11 mouse cellular contexts compared by ENCODE assay signal in the genomic region with DNA sequence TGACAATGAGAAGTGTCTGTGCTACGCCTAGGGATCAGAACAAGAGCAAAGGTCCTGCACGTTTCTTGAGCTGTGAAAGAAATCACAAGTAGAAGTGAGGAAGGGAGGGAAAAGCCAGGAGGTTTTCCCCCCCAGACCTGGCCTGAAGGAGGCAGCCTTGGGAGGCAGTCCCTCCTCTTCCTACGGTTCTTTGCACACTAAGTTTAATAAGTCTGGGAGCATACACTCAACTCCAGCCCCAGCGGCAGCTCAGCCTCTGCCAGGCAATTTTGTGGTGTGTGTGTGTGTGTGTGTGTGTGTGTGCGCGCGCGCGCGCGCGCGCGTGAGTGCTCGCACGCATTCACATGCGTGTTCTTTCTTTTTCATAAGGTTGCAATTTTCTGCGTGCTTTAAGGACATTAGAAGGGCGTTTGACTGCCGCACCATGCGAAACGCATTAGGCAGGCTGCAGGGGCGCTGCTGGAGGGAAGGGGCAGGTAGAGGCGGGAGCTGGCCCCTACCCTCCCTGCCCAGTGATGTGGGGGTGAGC. TPM values are rescaled to one million over a fixed set of nuclear protein-coding genes. Genes with fewer than 3 reads are reported as not detected.
A peak's percentile ranks its signal among the peaks of the same experiment; 100 is the strongest.
DNase-seq lines count a peak whose midpoint lies in the region; ATAC-seq and TF ChIP-seq lines count a peak whose summit lies in the region.
"Had no signal": no experiment of that assay in that cellular context is flagged by ENCODE, and none has a peak within 500 bp of the region (broad histone marks: within the 10 kb centered on the region; RNA-seq: fewer than 3 reads in every experiment).

No protein-coding gene starts in this region.

- no peaks in the 10 kb centered on the region for H3K9me3 ChIP-seq in lung, postnatal 0 days (ENCODE audit: low read length)
- no peaks in the 10 kb centered on the region for H3K9me3 ChIP-seq in embryonic facial prominence, embryonic 15.5 days (replicated peaks)
- H3K9me3 ChIP-seq in intestine, postnatal 0 days (ENCODE audit: control insufficient read depth): no peaks in the 10 kb centered on the region
- no peaks in the 10 kb centered on the region for H3K9me3 ChIP-seq in stomach, embryonic 14.5 days (ENCODE audit: control insufficient read depth, low read depth, low read length)

- no peak for TF ChIP-seq CTCF in lung, postnatal 0 days (IDR thresholded peaks at IDR 0.05)
- peak; percentile 14; the same call in 1 of the 2 replicates for TF ChIP-seq CTCF in intestine, postnatal 0 days (IDR thresholded peaks at IDR 0.05; ENCODE audit: low read depth)

- ATAC-seq in lung, postnatal 0 days: no peak
- ATAC-seq in embryonic facial prominence, embryonic 15.5 days (ENCODE audit: insufficient number of reproducible peaks, low FRiP score, low TSS enrichment, low read depth): no peak
- no peak for ATAC-seq in intestine, postnatal 0 days
- no peak for ATAC-seq in stomach, embryonic 14.5 days (ENCODE audit: insufficient number of reproducible peaks, insufficient read depth, low FRiP score, low read depth)

- peaks cover 53% of the 10 kb centered on the region for H3K27me3 ChIP-seq in lung, postnatal 0 days (replicated peaks; ENCODE audit: insufficient read depth, low read length)
- H3K27me3 ChIP-seq in embryonic facial prominence, embryonic 15.5 days: peaks cover 73% of the 10 kb centered on the region
- H3K27me3 ChIP-seq in intestine, postnatal 0 days (replicated peaks; ENCODE audit: control insufficient read depth, insufficient read depth, low read length): peaks cover 73% of the 10 kb centered on the region
- 0 out of 2 replicates have a peak, but pooled peaks cover 9% of the 10 kb centered on the region for H3K27me3 ChIP-seq in stomach, embryonic 14.5 days (ENCODE audit: control insufficient read depth, insufficient read depth, low read length)

- H3K4me3 ChIP-seq in lung, postnatal 0 days (ENCODE audit: low read depth, low read length): peak overlapping the region; percentile 3; the same call in 1 of the 2 replicates
- peak overlapping the region; percentile 26 for H3K4me3 ChIP-seq in embryonic facial prominence, embryonic 15.5 days (replicated peaks)
- peak overlapping the region; percentile 25 for H3K4me3 ChIP-seq in intestine, postnatal 0 days (ENCODE audit: low read depth, low read length)
- H3K4me3 ChIP-seq in stomach, embryonic 14.5 days (ENCODE audit: low read depth, low read length): peak overlapping the region; percentile 22
- H3K4me3 ChIP-seq: left cerebral cortex, adult 2 months had no signal

- H3K9ac ChIP-seq in lung, postnatal 0 days (replicated peaks; ENCODE audit: low read depth): no peak overlapping the region
- no peak overlapping the region for H3K9ac ChIP-seq in embryonic facial prominence, embryonic 15.5 days
- no peak overlapping the region for H3K9ac ChIP-seq in intestine, postnatal 0 days (ENCODE audit: low read depth, low read length)
- H3K9ac ChIP-seq in stomach, embryonic 14.5 days (replicated peaks; ENCODE audit: low read depth, low read length): 0 out of 2 replicates have a peak overlapping the region, but pooled peaks have one; percentile 10

- no peak overlapping the region for H3K27ac ChIP-seq in lung, postnatal 0 days (ENCODE audit: low read length)
- no peak overlapping the region for H3K27ac ChIP-seq in embryonic facial prominence, embryonic 15.5 days (replicated peaks)
- H3K27ac ChIP-seq in intestine, postnatal 0 days (ENCODE audit: low read depth, low read length): no peak overlapping the region
- peak overlapping the region; percentile 22; the same call in 1 of the 2 replicates for H3K27ac ChIP-seq in stomach, embryonic 14.5 days (ENCODE audit: low read length)
- H3K27ac ChIP-seq: left cerebral cortex, adult 2 months had no signal

- WGBS in lung, postnatal 0 days: 1% methylated on average over 24 of the region's 24 CpGs
- WGBS in embryonic facial prominence, embryonic 15.5 days: under 1% methylated on average over 24 of the region's 24 CpGs
- WGBS in intestine, postnatal 0 days: 2% methylated on average over 24 of the region's 24 CpGs
- WGBS in stomach, embryonic 14.5 days: 2% methylated on average over 24 of the region's 24 CpGs

- peaks cover 3% of the 10 kb centered on the region; the same call in 1 of the 2 replicates for H3K4me1 ChIP-seq in lung, postnatal 0 days (ENCODE audit: insufficient read depth, low read depth, low read length)
- peaks cover 21% of the 10 kb centered on the region for H3K4me1 ChIP-seq in embryonic facial prominence, embryonic 15.5 days
- H3K4me1 ChIP-seq in intestine, postnatal 0 days (replicated peaks; ENCODE audit: control insufficient read depth, insufficient read depth, low read length): no peaks in the 10 kb centered on the region
- H3K4me1 ChIP-seq in stomach, embryonic 14.5 days (ENCODE audit: control insufficient read depth, insufficient read depth, low read length): 0 out of 2 replicates have a peak, but pooled peaks cover 4% of the 10 kb centered on the region

- H3K4me2 ChIP-seq in lung, postnatal 0 days (replicated peaks; ENCODE audit: low read depth, low read length): peak overlapping the region; percentile 27
- H3K4me2 ChIP-seq in embryonic facial prominence, embryonic 15.5 days (replicated peaks): peak overlapping the region; percentile 52
- H3K4me2 ChIP-seq in intestine, postnatal 0 days (replicated peaks; ENCODE audit: low read depth): peak overlapping the region; percentile 51
- peak overlapping the region; percentile 44 for H3K4me2 ChIP-seq in stomach, embryonic 14.5 days (replicated peaks; ENCODE audit: low read depth, low read length)

- H3K36me3 ChIP-seq in lung, postnatal 0 days (ENCODE audit: insufficient read depth, low read length): no peaks in the 10 kb centered on the region
- H3K36me3 ChIP-seq in embryonic facial prominence, embryonic 15.5 days: no peaks in the 10 kb centered on the region
- no peaks in the 10 kb centered on the region for H3K36me3 ChIP-seq in intestine, postnatal 0 days (ENCODE audit: control insufficient read depth, insufficient read depth)
- H3K36me3 ChIP-seq in stomach, embryonic 14.5 days (ENCODE audit: control insufficient read depth, insufficient read depth, low read length): no peaks in the 10 kb centered on the region

- DNase-seq in lung, postnatal 0 days (ENCODE audit: low spot score): no peak
- DNase-seq in lung, postnatal 10 days: no peak
- no peak for DNase-seq in gastrocnemius, adult 18-20 months (ENCODE audit: low spot score)
- no peak for DNase-seq in urinary bladder, adult 2 months (ENCODE audit: low spot score)
- no peak for DNase-seq in thymus, postnatal 4 days
- DNase-seq: cerebellum, adult 18-20 months; heart, postnatal 14 days had no signal

- no peak for TF ChIP-seq EP300 in lung, postnatal 0 days (IDR thresholded peaks at IDR 0.05)

RNA-seq across cellular contexts. Expression of a gene that starts 9.6 kb away (rescaled TPM):
- not detected in 2 replicates for polyA plus RNA-seq in lung, postnatal 0 days (2015; fragmentation: Nextera tagmentation; extraction: Ambion mirVana)
- polyA plus RNA-seq in embryonic facial prominence, embryonic 15.5 days (2015; fragmentation: Nextera tagmentation; extraction: Ambion mirVana): 17.7 and 18.8 TPM in 2 replicates
- 0.29 and 2.1 TPM in 2 replicates for polyA plus RNA-seq in intestine, postnatal 0 days (2015; fragmentation: Nextera tagmentation; extraction: Ambion mirVana)
- 128 and 141 TPM in 2 replicates for polyA plus RNA-seq in stomach, embryonic 14.5 days (2014; fragmentation: Nextera tagmentation; extraction: Ambion mirVana)
- not detected for total RNA-seq in gastrocnemius, adult 18-20 months (2021)
- not detected in 2 replicates for polyA plus RNA-seq in urinary bladder, adult 2 months (2012; rRNA removed)
- total RNA-seq: heart, postnatal 14 days; left cerebral cortex, adult 2 months had no signal

RNA-seq across cellular contexts. Expression of a gene that starts 46.9 kb away (rescaled TPM):
- 6.2 and 6.3 TPM in 2 replicates for polyA plus RNA-seq in lung, postnatal 0 days (2015; fragmentation: Nextera tagmentation; extraction: Ambion mirVana)
- polyA plus RNA-seq in embryonic facial prominence, embryonic 15.5 days (2015; fragmentation: Nextera tagmentation; extraction: Ambion mirVana): 16.4 and 18.2 TPM in 2 replicates
- polyA plus RNA-seq in intestine, postnatal 0 days (2015; fragmentation: Nextera tagmentation; extraction: Ambion mirVana): 1.9 and 2.5 TPM in 2 replicates
- 14.1 and 15.1 TPM in 2 replicates for polyA plus RNA-seq in stomach, embryonic 14.5 days (2014; fragmentation: Nextera tagmentation; extraction: Ambion mirVana)
- 1 to 10 TPM; 3.7 to 3.8 TPM for total RNA-seq in gastrocnemius, adult 18-20 months (2021)
- 4.5 and 8.1 TPM in 2 replicates for polyA plus RNA-seq in urinary bladder, adult 2 months (2012; rRNA removed)
